In genomic region chr10:127674794-127675522, GRCm38 (mm10) we compare ENCODE assay signal across 9 mouse cellular contexts. TPM values are rescaled to one million over a fixed set of nuclear protein-coding genes. Genes with fewer than 3 reads are reported as not detected.
A peak's percentile ranks its signal among the peaks of the same experiment; 100 is the strongest.
DNase-seq lines count a peak whose midpoint lies in the region; ATAC-seq and TF ChIP-seq lines count a peak whose summit lies in the region.
"Had no signal": no experiment of that assay in that cellular context is flagged by ENCODE, and none has a peak within 500 bp of the region (broad histone marks: within the 10 kb centered on the region; RNA-seq: fewer than 3 reads in every experiment).

No protein-coding gene starts in this region.

- peaks cover 15% of the 10 kb centered on the region for H3K4me1 ChIP-seq in embryonic facial prominence, embryonic 10.5 days
- peaks cover 2% of the 10 kb centered on the region for H3K4me1 ChIP-seq in heart, adult 2 months (ENCODE audit: control insufficient read depth, insufficient read depth, low read length)
- H3K4me1 ChIP-seq in lung, embryonic 16.5 days (replicated peaks; ENCODE audit: control insufficient read depth, insufficient read depth, low read length): peaks cover 11% of the 10 kb centered on the region

- DNase-seq in CD8-positive naive resting alpha-beta T cell, adult 2 months (ENCODE audit: low read depth in 2 of 2, low spot score in 2 of 2): peak; percentile 79 to 82
- peak; percentile 91 for DNase-seq in adrenal gland, adult 2 months
- peak; percentile 72 for DNase-seq in embryonic facial prominence, embryonic 10.5 days (ENCODE audit: low spot score)
- DNase-seq in heart, adult 2 months: peak; percentile 76 to 88
- peak; percentile 86 to 90 for DNase-seq in kidney, postnatal 4 days
- peak; percentile 61 for DNase-seq in ovary, postnatal 36 days (ENCODE audit: low spot score)
- DNase-seq in thymus, postnatal 25 days: peak; percentile 78

- H3K9me3 ChIP-seq in embryonic facial prominence, embryonic 10.5 days: no peaks in the 10 kb centered on the region
- no peaks in the 10 kb centered on the region for H3K9me3 ChIP-seq in lung, embryonic 16.5 days (ENCODE audit: control insufficient read depth, low read length)
- H3K9me3 ChIP-seq: limb, embryonic 13.5 days had no signal

- WGBS in embryonic facial prominence, embryonic 10.5 days: 90% methylated on average over 8 of the region's 8 CpGs
- 41% methylated on average over 8 of the region's 8 CpGs for WGBS in heart, adult 2 months
- 83% methylated on average over 8 of the region's 8 CpGs for WGBS in lung, embryonic 16.5 days

- peak; percentile 18; the same call in 1 of the 2 replicates for ATAC-seq in lung, embryonic 16.5 days (ENCODE audit: low read depth)

- H3K36me3 ChIP-seq in embryonic facial prominence, embryonic 10.5 days (replicated peaks): no peaks in the 10 kb centered on the region
- H3K36me3 ChIP-seq in heart, adult 2 months (ENCODE audit: control insufficient read depth, insufficient read depth, low read length): no peaks in the 10 kb centered on the region
- H3K36me3 ChIP-seq in lung, embryonic 16.5 days (ENCODE audit: control insufficient read depth, insufficient read depth, low read length): no peaks in the 10 kb centered on the region
- H3K36me3 ChIP-seq: limb, embryonic 13.5 days had no signal

- H3K4me2 ChIP-seq in lung, embryonic 16.5 days (ENCODE audit: low read depth, low read length): no peak overlapping the region

- peak; percentile 92 for TF ChIP-seq EP300 in heart, adult 2 months (IDR thresholded peaks at IDR 0.05; ENCODE audit: insufficient read depth, low read depth, low read length)

- H3K27me3 ChIP-seq in embryonic facial prominence, embryonic 10.5 days (replicated peaks; ENCODE audit: low read depth, poor library complexity, severe bottlenecking): no peaks in the 10 kb centered on the region
- no peaks in the 10 kb centered on the region for H3K27me3 ChIP-seq in heart, adult 2 months (ENCODE audit: control insufficient read depth, insufficient read depth, low read length)
- no peaks in the 10 kb centered on the region for H3K27me3 ChIP-seq in lung, embryonic 16.5 days (ENCODE audit: control insufficient read depth, insufficient read depth, low read depth, low read length)
- H3K27me3 ChIP-seq: limb, embryonic 13.5 days had no signal

- intact Hi-C loops in heart, adult 2 months (cut with DNase I): loop anchor here (1.0 to 5.0 kb wide), 3 partner anchors 33 to 108 kb away; partner anchors contain the start of genes Stat6 and Zbtb39

- no peak overlapping the region; the same call in 1 of the 2 replicates for H3K4me3 ChIP-seq in embryonic facial prominence, embryonic 10.5 days
- H3K4me3 ChIP-seq in heart, adult 2 months: peak overlapping the region; percentile 26; the same call in 1 of the 2 replicates
- H3K4me3 ChIP-seq in lung, embryonic 16.5 days (ENCODE audit: low read length): no peak overlapping the region
- H3K4me3 ChIP-seq: limb, embryonic 13.5 days had no signal

- no peak for TF ChIP-seq POLR2A in heart, adult 2 months (IDR thresholded peaks at IDR 0.05; ENCODE audit: insufficient read depth, low read depth, low read length)

- 0 out of 2 replicates have a peak, but pooled peaks have one; percentile 98 for TF ChIP-seq CTCF in heart, adult 2 months (IDR thresholded peaks at IDR 0.05)

- H3K79me2 ChIP-seq in heart, adult 2 months (replicated peaks; ENCODE audit: control insufficient read depth, insufficient read depth, low read length): no peaks in the 10 kb centered on the region

- no peak overlapping the region for H3K9ac ChIP-seq in heart, adult 2 months (ENCODE audit: low read depth, low read length)
- H3K9ac ChIP-seq in lung, embryonic 16.5 days (ENCODE audit: low read length): no peak overlapping the region
- H3K9ac ChIP-seq: limb, embryonic 13.5 days had no signal

- no peak overlapping the region for H3K27ac ChIP-seq in embryonic facial prominence, embryonic 10.5 days (replicated peaks)
- peak overlapping the region; percentile 49 for H3K27ac ChIP-seq in heart, adult 2 months
- peak overlapping the region; percentile 41; the same call in 1 of the 2 replicates for H3K27ac ChIP-seq in lung, embryonic 16.5 days (ENCODE audit: low read length)
- H3K27ac ChIP-seq: limb, embryonic 13.5 days had no signal

RNA-seq across cellular contexts. Expression of gene Nab2, which starts 6.6 kb away (rescaled TPM):
- total RNA-seq in adrenal gland, adult 2 months (2021): 10 to 100 TPM; 16.9 to 26.6 TPM
- 35.9 and 38.7 TPM in 2 replicates for polyA plus RNA-seq in adrenal gland, adult 2 months (2012; rRNA removed)
- polyA plus RNA-seq in embryonic facial prominence, embryonic 10.5 days (2016; fragmentation: Nextera tagmentation; extraction: Ambion mirVana): 11.6 and 12.1 TPM in 2 replicates
- 1 to 10 TPM; 5.0 to 6.3 TPM for total RNA-seq in heart, adult 2 months (2021)
- polyA plus RNA-seq in heart, adult 2 months (2012; rRNA removed): 10.0 and 11.2 TPM in 2 replicates
- polyA plus RNA-seq in lung, embryonic 16.5 days (2015; fragmentation: Nextera tagmentation; extraction: Ambion mirVana): 16.2 and 17.9 TPM in 2 replicates

RNA-seq across cellular contexts. Expression of gene Nemp1, which starts 8.3 kb away (rescaled TPM):
- total RNA-seq in adrenal gland, adult 2 months (2021): 1 to 10 TPM; 4.6 to 9.1 TPM
- 1.5 and 2.6 TPM in 2 replicates for polyA plus RNA-seq in adrenal gland, adult 2 months (2012; rRNA removed)
- polyA plus RNA-seq in embryonic facial prominence, embryonic 10.5 days (2016; fragmentation: Nextera tagmentation; extraction: Ambion mirVana): 10.0 and 10.7 TPM in 2 replicates
- 1 to 10 TPM; 3.7 to 4.2 TPM for total RNA-seq in heart, adult 2 months (2021)
- 2.2 and 4.0 TPM in 2 replicates for polyA plus RNA-seq in heart, adult 2 months (2012; rRNA removed)
- polyA plus RNA-seq in lung, embryonic 16.5 days (2015; fragmentation: Nextera tagmentation; extraction: Ambion mirVana): 12.6 and 13.2 TPM in 2 replicates

RNA-seq across cellular contexts. Expression of gene Myo1a, which starts 30.0 kb away (rescaled TPM):
- 10 to 100 TPM in 1 of 2 experiments, 1 to 10 TPM in 1; 1.1 to 15.1 TPM for total RNA-seq in adrenal gland, adult 2 months (2021)
- 0.21 and 4.0 TPM in 2 replicates for polyA plus RNA-seq in adrenal gland, adult 2 months (2012; rRNA removed)
- 0.54 and 0.71 TPM in 2 replicates for polyA plus RNA-seq in embryonic facial prominence, embryonic 10.5 days (2016; fragmentation: Nextera tagmentation; extraction: Ambion mirVana)
- under 1 TPM in 1 of 2 experiments, not detected in 1; 0.08 TPM for total RNA-seq in heart, adult 2 months (2021)
- 0.04 and 0.12 TPM in 2 replicates for polyA plus RNA-seq in heart, adult 2 months (2012; rRNA removed)
- 0.19 and 0.39 TPM in 2 replicates for polyA plus RNA-seq in lung, embryonic 16.5 days (2015; fragmentation: Nextera tagmentation; extraction: Ambion mirVana)

RNA-seq across cellular contexts. Expression of gene Stat6, which starts 32.2 kb away (rescaled TPM):
- total RNA-seq in adrenal gland, adult 2 months (2021): 100 to 1,000 TPM in 1 of 2 experiments, 10 to 100 TPM in 1; 88.3 to 109 TPM
- 67.6 and 83.8 TPM in 2 replicates for polyA plus RNA-seq in adrenal gland, adult 2 months (2012; rRNA removed)
- 10.4 and 11.5 TPM in 2 replicates for polyA plus RNA-seq in embryonic facial prominence, embryonic 10.5 days (2016; fragmentation: Nextera tagmentation; extraction: Ambion mirVana)
- 10 to 100 TPM; 43.7 to 43.9 TPM for total RNA-seq in heart, adult 2 months (2021)
- polyA plus RNA-seq in heart, adult 2 months (2012; rRNA removed): 49.5 and 61.7 TPM in 2 replicates
- 47.4 and 49.2 TPM in 2 replicates for polyA plus RNA-seq in lung, embryonic 16.5 days (2015; fragmentation: Nextera tagmentation; extraction: Ambion mirVana)

RNA-seq across cellular contexts. Expression of gene Tac2, which starts 49.3 kb away (rescaled TPM):
- not detected for total RNA-seq in adrenal gland, adult 2 months (2021)
- polyA plus RNA-seq in adrenal gland, adult 2 months (2012; rRNA removed): 0.18 and 0.38 TPM in 2 replicates
- polyA plus RNA-seq in embryonic facial prominence, embryonic 10.5 days (2016; fragmentation: Nextera tagmentation; extraction: Ambion mirVana): 1.5 and 2.0 TPM in 2 replicates
- not detected for total RNA-seq in heart, adult 2 months (2021)
- not detected in 2 replicates for polyA plus RNA-seq in heart, adult 2 months (2012; rRNA removed)
- not detected in 2 replicates for polyA plus RNA-seq in lung, embryonic 16.5 days (2015; fragmentation: Nextera tagmentation; extraction: Ambion mirVana)
